Mouse (Mus musculus): ENCODE data around the gene Cnot10.

The Cnot10 gene

GRCm38 (mm10) chr9:114568682-114569474, 71.1 kb downstream of the Cnot10 start:
- no peak for DNase-seq

GRCm38 (mm10) chr9:114564667-114565066, 75.3 kb downstream of the Cnot10 start:
- DNase-seq: no peak

GRCm38 (mm10) chr9:114563761-114564606, 76.0 kb downstream of the Cnot10 start, which contains the start of gene Trim71:
TSS of gene Trim71 (minus strand) at chr9:114564369.
- DNase-seq: no peak

GRCm38 (mm10) chr9:114562919-114563751, 76.8 kb downstream of the Cnot10 start:
- no peak for DNase-seq

- DNase-seq: no peak
Measured at GRCm38 (mm10) chr9:114562031-114562918, 77.7 kb downstream of the Cnot10 start.

- DNase-seq: no peak
Measured at GRCm38 (mm10) chr9:114561671-114561971, 78.4 kb downstream of the Cnot10 start.

- DNase-seq: no peak
Measured at GRCm38 (mm10) chr9:114560771-114561670, 79.0 kb downstream of the Cnot10 start.

GRCm38 (mm10) chr9:114560141-114560540, 79.8 kb downstream of the Cnot10 start:
- DNase-seq: no peak

- DNase-seq: no peak
Measured at GRCm38 (mm10) chr9:114557086-114557485, 82.9 kb downstream of the Cnot10 start.

GRCm38 (mm10) chr9:114556276-114556855, 83.6 kb downstream of the Cnot10 start:
- DNase-seq: no peak

- DNase-seq: no peak
Measured at GRCm38 (mm10) chr9:114554355-114554979, 85.5 kb downstream of the Cnot10 start.

GRCm38 (mm10) chr9:114553828-114554227, 86.2 kb downstream of the Cnot10 start:
- DNase-seq: no peak

GRCm38 (mm10) chr9:114550033-114550432, 90.0 kb downstream of the Cnot10 start:
- no peak for DNase-seq

- DNase-seq: no peak
Measured at GRCm38 (mm10) chr9:114549117-114549516, 90.9 kb downstream of the Cnot10 start.

- no peak for DNase-seq
Measured at GRCm38 (mm10) chr9:114548496-114548895, 91.5 kb downstream of the Cnot10 start.

GRCm38 (mm10) chr9:114547643-114548077, 92.3 kb downstream of the Cnot10 start:
- no peak for DNase-seq

- DNase-seq: no peak
Measured at GRCm38 (mm10) chr9:114546765-114547164, 93.2 kb downstream of the Cnot10 start.

GRCm38 (mm10) chr9:114544754-114545393, 95.1 kb downstream of the Cnot10 start:
- no peak for DNase-seq

Data from heart, adult 11 months (tissue).